Mouse (Mus musculus): Measurements from ENCODE around the gene Cenps.
"Not testable (repeated sequence)": the region's sequence is repeated elsewhere in the genome, so short reads cannot be mapped to it uniquely, and the experiment has no call there.

Cenps gene

DNA sequence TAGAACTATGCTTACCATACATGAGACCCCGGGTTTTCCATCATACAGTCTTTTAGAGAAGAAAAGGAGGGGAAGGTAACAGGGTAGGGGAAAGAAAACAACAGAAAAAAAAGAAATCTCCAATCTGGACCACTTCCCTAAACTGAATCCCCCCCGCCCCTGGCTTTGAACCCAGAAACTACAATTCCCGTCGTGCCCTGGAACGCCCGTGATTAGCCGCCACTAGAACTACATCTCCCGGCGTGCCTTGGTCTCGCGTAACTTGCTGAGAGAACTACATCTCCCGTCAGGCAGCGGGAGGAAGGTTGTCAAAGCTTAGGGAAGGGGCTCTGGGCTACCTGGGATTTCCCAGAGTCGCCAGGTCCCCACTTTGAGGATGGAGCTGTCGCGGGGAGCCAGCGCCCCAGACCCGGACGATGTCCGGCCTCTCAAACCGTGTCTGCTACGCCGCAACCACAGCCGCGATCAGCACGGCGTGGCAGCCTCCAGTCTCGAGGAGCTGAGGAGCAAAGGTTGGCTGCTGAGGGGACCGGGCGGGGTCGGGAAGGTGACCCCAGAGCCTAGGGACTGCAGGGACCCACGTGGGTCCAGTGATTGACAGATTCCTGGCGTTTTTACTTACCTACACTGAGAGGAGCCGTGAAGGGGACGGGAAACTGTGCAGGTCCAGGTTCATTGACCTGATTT is 33.4 kb downstream of the Cenps start, which contains the start of gene Dffa:
Gene Dffa, plus strand, starts transcription at position 272 of the 687 bp plus-strand sequence.
- DNase-seq, result peak; percentile 95 to 96

DNA sequence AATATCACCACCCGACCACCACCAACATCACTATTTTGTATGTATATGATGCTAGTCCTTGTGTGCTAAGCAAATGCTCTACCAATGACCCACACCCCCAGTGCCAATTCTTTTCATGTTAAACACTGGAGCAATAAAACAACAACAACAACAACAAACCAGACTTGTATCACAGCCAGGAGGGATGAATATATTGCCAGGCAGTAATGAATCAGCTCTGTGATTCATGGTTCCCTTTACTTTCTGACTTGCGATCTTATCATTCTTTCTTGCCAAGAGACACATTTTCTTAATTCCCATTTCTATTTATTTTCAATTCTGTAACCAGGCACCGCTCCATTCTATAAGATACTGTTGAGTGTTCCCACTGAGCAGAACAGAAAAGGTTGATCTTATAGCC is 36.0 kb downstream of the Cenps start:
- no peak for DNase-seq

DNA sequence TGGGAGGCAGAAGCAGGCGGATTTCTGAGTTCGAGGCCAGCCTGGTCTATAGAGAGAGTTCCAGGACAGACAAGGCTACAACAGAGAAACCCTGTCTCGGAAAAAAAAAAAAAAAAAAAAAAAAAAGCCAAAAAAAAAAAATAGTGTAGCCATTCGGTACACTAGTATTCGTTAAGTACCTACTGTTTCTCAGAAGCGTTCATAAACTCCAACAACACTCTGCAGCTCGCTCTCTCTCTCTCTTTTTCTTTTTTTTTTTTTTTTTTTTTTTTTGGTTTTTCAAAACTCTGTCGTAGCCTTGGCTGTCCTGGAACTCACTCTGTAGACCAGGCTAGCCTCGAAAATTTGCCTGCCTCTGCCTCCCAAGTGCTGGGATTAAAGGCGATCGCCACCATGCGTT is 37.0 kb downstream of the Cenps start:
- DNase-seq, result not testable (repeated sequence)

DNA sequence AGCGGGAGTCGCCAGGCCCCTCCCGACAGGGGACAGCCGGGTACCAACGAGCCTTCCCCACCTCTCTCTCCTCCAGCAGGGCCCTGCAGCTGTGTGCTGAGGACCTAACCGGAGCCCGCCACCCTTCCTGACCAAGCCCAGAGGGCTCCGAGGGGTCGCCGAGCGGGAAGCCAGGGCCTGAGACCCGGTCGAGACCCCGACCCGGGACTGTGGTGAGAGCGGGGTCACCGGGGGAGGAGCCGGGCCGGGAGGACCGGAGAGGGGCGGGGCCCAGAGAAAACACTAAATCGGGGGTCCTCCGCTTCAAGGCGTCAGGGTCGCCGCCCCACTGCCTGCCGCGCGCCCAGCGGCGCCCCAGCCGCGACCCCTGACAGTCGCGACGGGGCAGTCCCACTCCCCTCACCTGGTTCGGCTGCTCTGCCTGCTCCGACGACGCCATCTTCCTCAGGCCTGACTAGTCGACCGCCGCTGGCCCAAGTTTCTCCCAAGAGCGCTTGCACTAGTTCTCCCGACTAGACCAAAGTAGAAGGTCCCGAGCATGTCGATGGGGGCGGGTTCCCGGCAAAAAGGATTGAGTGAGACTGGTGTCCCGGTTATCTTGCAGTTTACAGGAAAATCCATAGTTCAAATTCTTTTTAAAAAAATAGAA is 37.9 kb downstream of the Cenps start, which contains the start of gene Pex14:
Gene Pex14, minus strand, starts transcription at position 508 of the 649 bp plus-strand sequence.
- peak; percentile 95 to 96 for DNase-seq

DNA sequence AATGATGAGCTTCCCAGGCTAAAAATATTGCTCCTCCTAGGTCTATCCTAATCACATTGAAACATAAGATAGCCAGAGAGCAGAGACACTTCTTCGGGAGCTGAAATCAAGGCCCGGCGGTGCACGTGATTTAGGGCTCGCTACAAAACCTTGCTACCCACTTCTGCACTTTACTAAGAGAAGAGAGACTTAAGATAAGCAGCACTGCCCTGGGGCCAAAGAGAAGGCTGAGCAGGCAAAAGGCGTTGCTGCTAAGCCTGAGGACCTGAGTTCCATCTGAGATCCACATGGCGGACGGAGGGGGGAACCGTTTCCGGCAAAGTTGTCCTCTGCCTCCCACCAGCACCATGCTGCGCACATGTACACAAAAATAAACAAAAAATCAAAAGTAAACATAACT is 38.9 kb downstream of the Cenps start:
- peak in 1 of 2 experiments; percentile 37 for DNase-seq

DNA sequence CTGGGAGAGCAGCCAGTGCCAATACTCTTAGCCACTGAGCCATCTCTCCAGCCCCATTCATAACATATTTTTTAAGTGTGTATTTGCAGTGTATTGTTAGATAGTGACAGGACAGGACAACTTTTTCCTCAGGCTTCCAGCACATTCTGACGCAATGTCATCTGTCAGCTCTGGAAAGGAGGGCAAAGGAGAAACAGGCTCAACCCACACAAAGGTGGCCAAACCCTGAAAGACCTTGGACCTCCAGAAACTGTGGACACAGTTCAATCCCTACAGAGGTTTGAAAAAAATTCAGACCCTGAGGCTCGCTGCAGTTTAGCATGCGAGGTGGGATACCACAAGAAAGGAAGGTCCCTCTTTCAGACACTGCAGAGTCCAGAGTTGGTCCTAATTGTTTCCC is 39.5 kb downstream of the Cenps start:
- peak in 1 of 2 experiments; percentile 47 for DNase-seq

DNA sequence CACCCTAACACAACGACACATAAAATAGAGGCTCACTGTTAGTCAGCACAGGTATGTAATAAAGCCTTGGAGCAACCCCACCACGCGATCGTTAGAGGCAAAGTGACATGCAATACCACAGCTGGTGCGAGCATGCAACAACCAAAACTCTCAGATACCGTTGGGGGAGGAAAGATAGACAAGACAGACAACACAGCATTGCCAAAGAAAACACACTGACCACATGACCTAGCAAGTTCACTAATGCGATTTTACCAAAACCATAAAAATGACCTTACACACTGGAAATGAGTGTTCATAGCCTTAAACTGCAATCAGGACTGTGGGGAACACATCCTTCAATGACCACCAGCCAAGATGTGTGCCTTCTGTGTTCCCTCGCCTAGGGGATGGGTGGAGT is 46.1 kb downstream of the Cenps start:
- no peak for DNase-seq

DNA sequence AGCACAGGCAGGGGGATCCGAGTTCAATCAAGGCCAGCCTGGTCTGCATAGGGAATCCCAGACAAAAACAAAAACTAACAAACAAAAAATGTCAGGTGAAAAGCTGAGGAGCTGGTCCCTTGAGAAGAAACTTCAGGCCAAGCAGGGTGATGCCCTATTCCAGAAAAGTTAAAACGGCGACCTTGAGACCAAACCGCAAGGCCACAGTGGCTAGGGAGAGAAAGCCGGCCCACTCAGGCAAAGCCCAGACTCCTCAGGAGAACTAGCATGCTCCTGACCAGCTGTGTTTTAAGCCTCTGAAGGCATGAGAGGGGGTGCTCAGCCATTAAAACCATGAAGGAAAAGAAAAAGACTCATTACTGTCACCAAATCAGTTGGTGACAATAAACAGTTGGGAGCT is 52.0 kb downstream of the Cenps start:
- no peak for DNase-seq

DNA sequence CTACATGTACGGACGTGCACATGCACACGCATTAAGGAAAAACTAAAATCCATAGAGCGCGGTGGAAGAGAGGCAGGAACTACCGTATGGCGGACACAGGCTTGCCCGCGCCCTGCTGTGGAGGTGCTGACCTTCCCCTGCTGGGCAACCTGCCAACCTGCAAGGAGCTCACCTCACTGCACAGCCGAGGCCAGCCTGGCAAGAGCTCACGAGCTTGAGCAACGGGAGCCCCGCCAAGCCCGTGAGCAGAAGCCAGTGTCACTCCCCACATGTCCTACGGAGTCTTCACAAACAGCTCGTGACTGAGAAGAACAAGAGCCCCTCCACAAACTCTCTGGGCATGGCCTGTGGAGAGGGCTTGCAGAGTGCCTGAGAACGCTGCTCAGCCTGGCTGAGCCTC is 55.9 kb downstream of the Cenps start:
- DNase-seq, result peak; percentile 95 to 97

DNA sequence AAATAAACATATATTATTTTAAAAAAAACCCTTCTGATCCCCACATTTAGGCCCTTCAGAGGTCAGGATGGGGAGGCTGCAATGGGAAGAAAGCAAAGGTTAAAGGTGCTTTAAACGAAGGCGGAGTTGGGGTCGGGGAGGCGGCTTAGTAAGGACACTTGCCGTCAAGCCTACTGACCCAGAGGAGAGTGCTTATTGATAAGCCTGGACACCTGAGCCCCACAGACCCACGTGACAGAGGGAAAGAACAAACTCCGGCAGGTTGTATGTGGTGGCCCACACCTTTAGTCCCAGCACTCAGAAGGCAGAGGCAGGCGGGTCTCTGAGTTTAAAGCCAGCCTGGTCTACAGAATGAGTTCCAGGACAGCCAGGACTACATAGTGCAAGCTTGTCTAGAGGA is 57.3 kb downstream of the Cenps start:
- DNase-seq, result no peak

DNA sequence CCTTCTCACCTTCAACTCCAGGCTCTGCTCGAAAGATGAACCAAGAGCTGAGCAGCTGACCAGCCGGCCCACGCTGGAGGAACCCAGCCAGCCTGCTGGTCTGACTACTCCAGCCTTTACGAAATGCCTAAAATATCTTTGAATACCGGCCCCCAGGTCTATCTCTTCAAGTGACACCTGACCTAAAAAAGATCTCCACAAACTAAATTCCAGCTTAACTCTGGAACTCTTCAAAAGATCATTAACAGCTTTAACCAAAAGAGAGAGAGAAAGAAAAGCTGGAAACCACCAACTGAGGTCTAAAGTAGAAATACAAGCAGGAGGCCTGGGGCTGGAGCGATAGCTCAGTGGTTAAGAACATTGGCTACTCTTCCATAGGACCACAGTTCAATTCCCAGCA is 57.8 kb downstream of the Cenps start:
- peak; percentile 37 to 40 for DNase-seq

DNA sequence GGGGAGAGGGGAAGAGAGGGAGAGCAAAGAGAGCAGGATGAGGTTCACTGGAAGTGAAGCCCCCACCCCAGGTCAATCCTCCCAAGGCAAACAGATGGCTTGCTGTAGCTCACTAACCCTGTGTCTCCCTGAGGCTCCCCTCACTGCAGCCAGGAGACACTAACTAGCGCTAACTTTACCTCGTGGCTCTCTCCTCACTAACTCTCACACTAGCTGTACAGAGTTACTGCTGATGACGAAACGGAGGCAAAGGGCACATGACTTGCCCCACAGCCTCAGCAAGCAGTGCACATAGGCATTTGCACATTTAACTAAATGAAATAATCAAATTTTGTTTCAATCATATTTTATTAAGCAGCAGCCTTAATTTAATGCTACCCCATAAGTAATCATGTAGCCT is 59.2 kb downstream of the Cenps start:
- DNase-seq, result peak; percentile 50 to 56

All from kidney, postnatal 36 days (tissue).